Mouse (Mus musculus): ENCODE measurements around the gene Cep290.

Gene Cep290

GRCm38 (mm10) chr10:100598339-100598738 lies 111.0 kb downstream of the Cep290 start:
- DNase-seq, result no peak

- no peak for DNase-seq
These were observed 116.2 kb downstream of the Cep290 start for GRCm38 (mm10) chr10:100603511-100603910.

- DNase-seq, result peak; percentile 61 to 65
These were observed 116.9 kb downstream of the Cep290 start for GRCm38 (mm10) chr10:100604254-100604653.

- DNase-seq, result peak; percentile 78 to 79
These were observed 130.0 kb downstream of the Cep290 start for GRCm38 (mm10) chr10:100617233-100617903.

GRCm38 (mm10) chr10:100619474-100619873 lies 132.1 kb downstream of the Cep290 start:
- DNase-seq, result peak; percentile 24 to 44

- DNase-seq, result peak in 1 of 2 experiments; percentile 11
These were observed 132.7 kb downstream of the Cep290 start for GRCm38 (mm10) chr10:100620040-100620439.

GRCm38 (mm10) chr10:100622494-100622893 lies 135.1 kb downstream of the Cep290 start:
- DNase-seq, result no peak
